Mouse (Mus musculus) bone marrow macrophage, adult 2 months (primary cell): ENCODE measurements around the gene Camkk1.

Experiments
- CTCF ChIP-seq: IDR thresholded peaks from 2 replicates; pipeline ENCODE4 v1.5.1; 2012; ENCODE audit warnings: low read depth, mild to moderate bottlenecking, low read length, moderate library complexity
- POLR2A ChIP-seq: IDR thresholded peaks from 2 replicates; pipeline ENCODE4 v1.6.1; 2012; ENCODE audit warnings: mild to moderate bottlenecking, low read depth, low read length, borderline replicate concordance

DNA sequence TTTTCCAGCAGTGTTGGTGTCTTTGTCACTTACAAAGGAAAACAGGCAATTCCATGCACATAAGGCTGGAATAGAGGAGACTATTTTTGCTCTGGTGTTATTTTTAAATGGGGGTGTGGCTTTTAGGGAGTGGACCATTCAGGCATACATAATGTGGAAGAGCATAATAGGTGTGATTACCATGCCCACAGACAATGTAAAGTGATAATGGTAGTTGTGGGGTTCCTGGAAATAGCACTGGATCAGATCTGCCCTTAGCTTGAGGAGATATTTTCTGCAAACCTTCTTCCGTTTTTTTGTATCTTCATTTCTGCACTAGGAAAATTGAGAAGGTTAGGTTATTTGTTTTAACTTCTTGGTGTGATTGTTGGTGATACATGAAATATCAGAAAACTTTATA is 34.0 kb downstream of the Camkk1 start:
- TF ChIP-seq CTCF (no peak), POLR2A (no peak)
